Mouse (Mus musculus) liver, embryonic 12.5 days (tissue): ENCODE data around the gene Hal. TPM values are rescaled to one million over a fixed set of nuclear protein-coding genes. Genes with fewer than 3 reads are reported as not detected.

ENCODE experiments used
- ATAC-seq: fragments of 200-750 bp; cut with Nextera tagmentation; 2 replicates; pipeline ENCODE4 v1.8.0; 2017; ENCODE audit warnings: moderate number of reproducible peaks, mild to moderate bottlenecking, moderate library complexity
- H3K27ac ChIP-seq: fragments of 300-500 bp; sonication (generic); 2 replicates; pipeline ENCODE4 v1.5.1; 2016; ENCODE audit warnings: mild to moderate bottlenecking
- H3K27me3 ChIP-seq: fragments of 300-500 bp; sonication (generic); replicated peaks from 2 replicates; pipeline ENCODE4 v1.6.1; 2016; ENCODE audit warnings: mild to moderate bottlenecking, moderate library complexity
- H3K36me3 ChIP-seq: fragments of 300-500 bp; sonication (generic); 2 replicates; pipeline ENCODE4 v1.6.1; 2016; ENCODE audit warnings: mild to moderate bottlenecking, moderate library complexity
- H3K4me1 ChIP-seq: fragments of 300-500 bp; sonication (generic); 2 replicates; pipeline ENCODE4 v1.6.1; 2016
- H3K4me2 ChIP-seq: fragments of 300-500 bp; sonication (generic); 2 replicates; pipeline ENCODE4 v1.6.1; 2016; ENCODE audit warnings: mild to moderate bottlenecking, moderate library complexity
- H3K4me3 ChIP-seq: fragments of 300-500 bp; sonication (generic); 2 replicates; pipeline ENCODE4 v1.5.1; 2016; ENCODE audit warnings: mild to moderate bottlenecking, moderate library complexity
- H3K9ac ChIP-seq: fragments of 300-500 bp; sonication (generic); 2 replicates; pipeline ENCODE4 v1.6.1; 2016; ENCODE audit warnings: mild to moderate bottlenecking, moderate library complexity
- H3K9me3 ChIP-seq: fragments of 300-500 bp; sonication (generic); replicated peaks from 2 replicates; pipeline ENCODE4 v1.6.1; 2016; ENCODE audit warnings: mild to moderate bottlenecking, moderate library complexity
- WGBS: fragments of 180-500 bp; shearing (Covaris S2); methylation state at CpG from one replicate; pipeline ENCODE4 v1.1.7; 2016; ENCODE audit not compliant: insufficient replicate concordance; 5-methylcytosine and 5-hydroxymethylcytosine counted together
- polyA plus RNA-seq: library from polyadenylated mRNA; unstranded; fragments of >200 nt; fragmentation: Nextera tagmentation; extraction: Ambion mirVana; gene quantifications from 2 replicates; pipeline ENCODE4 v1.2.1, GENCODE M21; 2016

Hal gene
- polyA plus RNA-seq, 1 experiment from 2014 or later = 1.8 TPM

GRCm38 (mm10) chr10:93484511-93484910 is 4.1 kb upstream of the Hal start:
- Histone ChIP-seq H3K9ac (no peak overlapping the region), H3K4me1 (peaks cover 11% of the 10 kb centered on the region; the same call in 1 of the 2 replicates), H3K4me2 (no peak overlapping the region), H3K27me3 (no peaks in the 10 kb centered on the region), H3K4me3 (no peak overlapping the region), H3K9me3 (no peaks in the 10 kb centered on the region), H3K27ac (no peak overlapping the region), H3K36me3 (peaks cover 59% of the 10 kb centered on the region)
- ATAC-seq = no peak
- 77% methylated on average over 8 of the region's 8 CpGs for WGBS

DNA sequence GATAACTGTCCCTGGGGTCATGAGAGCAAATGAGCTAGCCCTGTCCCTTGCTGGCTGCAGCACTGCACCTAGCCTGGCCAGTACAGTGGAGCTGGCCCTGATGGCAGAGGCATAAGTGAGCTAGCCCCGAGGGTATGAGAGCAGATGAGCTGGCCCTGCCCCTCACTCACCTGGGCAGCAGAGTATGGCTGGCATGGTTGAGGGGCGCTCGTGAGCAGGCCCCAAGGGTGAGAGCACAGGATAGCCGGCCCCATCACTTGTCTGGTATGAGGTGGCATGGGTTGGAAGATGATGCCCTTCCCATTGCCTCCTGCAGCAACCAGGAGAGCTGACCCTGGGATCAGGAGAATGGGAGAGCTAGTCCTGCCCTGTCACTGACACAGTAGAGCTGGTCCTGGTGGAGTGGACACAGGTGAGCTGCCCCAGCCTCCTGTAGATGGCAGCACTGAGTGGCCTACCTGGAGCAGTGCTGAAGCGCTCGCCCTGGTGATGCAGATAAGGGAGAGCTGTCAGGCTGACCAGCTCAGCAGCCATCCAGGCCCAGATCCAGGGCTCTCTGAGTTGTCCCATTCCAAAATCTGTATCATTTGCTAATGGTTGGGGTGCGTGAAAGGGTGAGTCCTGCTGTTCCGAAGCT is 3.4 kb upstream of the Hal start:
- WGBS = 71% methylated on average over 8 of the region's 8 CpGs
- no peaks in the 10 kb centered on the region for H3K27me3 ChIP-seq
- H3K4me1 ChIP-seq = peaks cover 11% of the 10 kb centered on the region; the same call in 1 of the 2 replicates
- no peak overlapping the region for H3K4me2 ChIP-seq
- H3K9ac ChIP-seq = no peak overlapping the region
- ATAC-seq = peak; percentile 55
- H3K4me3 ChIP-seq = no peak overlapping the region
- no peaks in the 10 kb centered on the region for H3K9me3 ChIP-seq
- H3K27ac ChIP-seq = no peak overlapping the region
- H3K36me3 ChIP-seq = peaks cover 53% of the 10 kb centered on the region

- no peaks in the 10 kb centered on the region for H3K9me3 ChIP-seq
- no peak overlapping the region for H3K4me2 ChIP-seq
- H3K4me1 ChIP-seq = peaks cover 11% of the 10 kb centered on the region; the same call in 1 of the 2 replicates
- peaks cover 38% of the 10 kb centered on the region for H3K36me3 ChIP-seq
- H3K4me3 ChIP-seq = no peak overlapping the region
- WGBS = 25% methylated on average over 4 of the region's 4 CpGs
- no peak for ATAC-seq
- no peaks in the 10 kb centered on the region for H3K27me3 ChIP-seq
- no peak overlapping the region for H3K9ac ChIP-seq
- no peak overlapping the region for H3K27ac ChIP-seq
These were observed 1.9 kb upstream of the Hal start for GRCm38 (mm10) chr10:93486622-93487021.

DNA sequence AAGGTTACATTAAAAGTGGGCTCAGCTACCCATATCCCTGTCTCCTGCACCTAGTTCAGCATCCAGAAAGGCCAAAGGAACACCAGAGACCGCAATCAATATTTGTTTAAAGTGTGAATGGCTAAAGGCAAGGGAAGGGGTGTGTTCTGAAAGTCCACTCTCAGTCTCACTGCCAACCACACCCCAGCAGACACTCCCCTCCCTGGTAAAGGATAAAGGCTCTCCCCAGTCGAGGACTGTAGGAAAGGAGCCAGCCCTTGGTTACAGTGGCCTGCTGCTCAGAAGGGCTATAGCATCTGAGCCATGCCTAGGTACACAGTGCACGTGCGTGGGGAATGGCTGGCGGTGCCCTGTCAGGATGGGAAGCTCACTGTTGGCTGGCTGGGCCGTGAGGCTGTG is 259 bp downstream of the Hal start:
- H3K9me3 ChIP-seq = no peaks in the 10 kb centered on the region
- no peak overlapping the region for H3K4me3 ChIP-seq
- no peak overlapping the region for H3K27ac ChIP-seq
- no peak overlapping the region for H3K4me2 ChIP-seq
- peaks cover 16% of the 10 kb centered on the region for H3K36me3 ChIP-seq
- 60% methylated on average over 6 of the region's 6 CpGs for WGBS
- 0 out of 2 replicates have a peak, but pooled peaks have one; percentile 20 for ATAC-seq
- H3K4me1 ChIP-seq = peaks cover 11% of the 10 kb centered on the region; the same call in 1 of the 2 replicates
- H3K27me3 ChIP-seq = no peaks in the 10 kb centered on the region
- no peak overlapping the region for H3K9ac ChIP-seq

- WGBS = 45% methylated on average over 4 of the region's 4 CpGs
- peaks cover 11% of the 10 kb centered on the region; the same call in 1 of the 2 replicates for H3K4me1 ChIP-seq
- H3K4me3 ChIP-seq = no peak overlapping the region
- 0 out of 2 replicates have a peak, but pooled peaks cover 4% of the 10 kb centered on the region for H3K27me3 ChIP-seq
- no peak overlapping the region for H3K4me2 ChIP-seq
- H3K27ac ChIP-seq = no peak overlapping the region
- H3K9me3 ChIP-seq = no peaks in the 10 kb centered on the region
- H3K36me3 ChIP-seq = peaks cover 2% of the 10 kb centered on the region
- no peak overlapping the region for H3K9ac ChIP-seq
- no peak for ATAC-seq
These were observed 1.9 kb downstream of the Hal start for GRCm38 (mm10) chr10:93490451-93490850.

DNA sequence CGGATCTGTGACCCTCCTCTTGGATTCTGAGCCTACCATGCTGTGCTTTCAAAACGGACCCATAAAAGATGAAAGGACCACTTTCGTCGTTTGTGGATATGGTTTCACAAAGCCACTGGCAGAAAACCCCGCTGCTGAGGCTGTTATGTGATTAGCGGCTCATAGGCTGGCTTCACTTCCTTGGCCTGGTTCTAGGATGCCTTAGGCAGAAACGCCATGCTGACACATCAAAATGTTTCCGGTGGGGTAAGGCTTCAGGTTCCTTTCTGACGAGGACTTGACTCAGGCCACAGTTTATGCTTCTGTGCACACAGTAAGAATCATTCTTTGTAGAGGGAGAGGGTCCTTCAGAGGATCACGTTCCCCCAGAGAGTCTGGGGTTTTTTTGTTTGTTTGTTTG is 12.3 kb downstream of the Hal start:
- H3K4me2 ChIP-seq = no peak overlapping the region
- ATAC-seq = no peak

GRCm38 (mm10) chr10:93501346-93501745 is 12.8 kb downstream of the Hal start:
- 65% methylated on average over 10 of the region's 10 CpGs for WGBS
- no peak overlapping the region for H3K9ac ChIP-seq
- no peak for ATAC-seq
- no peaks in the 10 kb centered on the region for H3K9me3 ChIP-seq
- H3K4me1 ChIP-seq = no peaks in the 10 kb centered on the region
- no peak overlapping the region for H3K27ac ChIP-seq
- H3K4me2 ChIP-seq = no peak overlapping the region
- H3K27me3 ChIP-seq = no peaks in the 10 kb centered on the region
- no peak overlapping the region for H3K4me3 ChIP-seq
- no peaks in the 10 kb centered on the region for H3K36me3 ChIP-seq

More for the DNA sequence above, 12.3 kb downstream of the Hal start:
- H3K9me3 ChIP-seq = no peaks in the 10 kb centered on the region
- no peak overlapping the region for H3K9ac ChIP-seq
- no peaks in the 10 kb centered on the region for H3K36me3 ChIP-seq
- 51% methylated on average over 10 of the region's 10 CpGs for WGBS
- no peaks in the 10 kb centered on the region for H3K4me1 ChIP-seq
- no peaks in the 10 kb centered on the region for H3K27me3 ChIP-seq
- no peak overlapping the region for H3K27ac ChIP-seq
- no peak overlapping the region for H3K4me3 ChIP-seq

DNA sequence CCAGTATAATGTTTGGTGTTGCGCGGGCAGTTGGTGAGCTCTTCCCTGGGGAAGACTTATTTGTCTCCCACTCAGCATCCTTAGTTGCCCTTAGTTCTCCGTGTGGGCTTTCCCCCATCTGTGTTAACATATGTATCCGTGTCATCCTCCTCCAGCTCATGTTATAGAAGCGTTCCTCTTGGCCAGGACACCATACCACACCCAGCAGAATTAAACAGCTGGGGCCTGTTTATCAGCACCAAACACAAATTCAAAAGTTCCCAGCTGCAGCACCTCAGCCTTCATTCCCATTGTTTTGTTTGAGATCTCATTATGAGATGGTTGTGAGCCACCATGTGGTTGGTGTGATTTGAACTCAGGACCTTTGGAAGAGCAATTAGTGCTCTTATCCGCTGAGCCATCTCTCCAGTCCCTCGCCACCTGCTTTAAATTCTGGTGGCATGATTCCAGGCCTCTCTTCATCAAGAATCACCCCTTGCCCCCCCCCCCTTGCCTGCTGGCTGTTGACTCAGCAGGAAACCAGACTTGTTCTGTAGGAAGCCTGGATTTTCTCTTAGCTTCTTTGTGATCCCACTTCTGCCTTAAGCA is 19.9 kb downstream of the Hal start:
- ATAC-seq = no peak
- Histone ChIP-seq H3K4me2 (no peak overlapping the region), H3K36me3 (no peaks in the 10 kb centered on the region), H3K9ac (no peak overlapping the region), H3K9me3 (no peaks in the 10 kb centered on the region), H3K4me3 (no peak overlapping the region), H3K27ac (no peak overlapping the region), H3K4me1 (no peaks in the 10 kb centered on the region), H3K27me3 (no peaks in the 10 kb centered on the region)
- 74% methylated on average over 7 of the region's 7 CpGs for WGBS

DNA sequence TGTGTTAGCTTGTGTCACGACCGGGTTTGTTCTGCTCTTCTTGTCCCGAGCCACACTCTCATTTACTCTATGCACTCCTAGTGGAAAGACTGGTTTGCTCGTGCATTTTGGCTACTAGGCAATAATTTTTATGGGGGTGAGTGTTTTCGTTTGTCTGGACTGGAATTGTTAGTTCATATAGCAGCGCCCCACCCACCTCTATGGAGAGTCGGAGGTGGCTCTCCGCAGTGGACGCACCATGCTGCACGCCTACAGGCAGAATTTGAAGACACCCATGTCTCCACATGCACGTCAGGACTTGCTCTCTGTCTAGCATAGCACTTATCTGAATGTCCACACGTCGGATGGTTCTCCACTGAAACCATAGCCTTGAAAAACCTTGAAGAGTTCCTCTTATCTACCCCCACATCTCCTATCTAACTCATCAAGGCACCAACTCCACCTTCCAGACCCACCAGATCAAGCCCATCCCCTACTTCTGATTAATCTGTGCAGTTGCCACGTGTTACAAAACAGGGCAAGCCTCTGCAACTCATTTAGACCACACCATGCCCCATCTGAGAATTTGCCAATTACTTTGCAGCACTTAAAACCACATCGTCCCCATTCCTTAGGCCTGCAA is 21.1 kb downstream of the Hal start:
- no peaks in the 10 kb centered on the region for H3K9me3 ChIP-seq
- no peak overlapping the region for H3K4me3 ChIP-seq
- ATAC-seq = no peak
- H3K4me1 ChIP-seq = no peaks in the 10 kb centered on the region
- no peak overlapping the region for H3K4me2 ChIP-seq
- no peaks in the 10 kb centered on the region for H3K27me3 ChIP-seq
- H3K27ac ChIP-seq = no peak overlapping the region
- H3K9ac ChIP-seq = no peak overlapping the region
- no peaks in the 10 kb centered on the region for H3K36me3 ChIP-seq
- WGBS = 73% methylated on average over 15 of the region's 15 CpGs

DNA sequence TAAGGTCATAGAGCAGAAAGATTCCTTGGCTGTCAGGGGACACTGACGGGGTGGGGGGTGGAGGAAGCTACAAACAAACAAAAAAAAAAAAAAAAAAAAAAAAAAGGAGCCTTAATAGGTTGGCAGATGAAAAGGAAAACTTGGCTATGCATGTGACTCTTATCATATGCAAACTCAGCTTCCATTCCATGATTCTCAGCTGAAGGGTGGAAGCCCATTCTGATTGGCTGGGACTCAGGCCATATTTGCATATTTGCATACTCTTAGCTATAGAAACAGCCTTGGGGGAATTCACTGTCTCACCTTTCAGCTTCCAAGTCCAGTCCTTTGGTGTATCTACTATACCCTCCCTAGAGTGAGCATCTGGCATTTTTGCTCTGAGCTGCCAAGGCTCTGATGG is 26.9 kb downstream of the Hal start:
- no peak overlapping the region for H3K4me3 ChIP-seq
- WGBS = 16% methylated on average over 1 of the region's 1 CpGs
- no peaks in the 10 kb centered on the region for H3K4me1 ChIP-seq
- H3K36me3 ChIP-seq = no peaks in the 10 kb centered on the region
- no peak overlapping the region for H3K9ac ChIP-seq
- no peaks in the 10 kb centered on the region for H3K9me3 ChIP-seq
- no peak overlapping the region for H3K27ac ChIP-seq
- no peak overlapping the region for H3K4me2 ChIP-seq
- no peaks in the 10 kb centered on the region for H3K27me3 ChIP-seq
- ATAC-seq = no peak

- H3K9ac ChIP-seq = no peak overlapping the region
- H3K36me3 ChIP-seq = no peaks in the 10 kb centered on the region
- 70% methylated on average over 12 of the region's 12 CpGs for WGBS
- 0 out of 2 replicates have a peak overlapping the region, but pooled peaks have one; percentile 45 for H3K27ac ChIP-seq
- no peak for ATAC-seq
- H3K9me3 ChIP-seq = no peaks in the 10 kb centered on the region
- H3K4me2 ChIP-seq = no peak overlapping the region
- no peak overlapping the region for H3K4me3 ChIP-seq
- no peaks in the 10 kb centered on the region for H3K27me3 ChIP-seq
- no peaks in the 10 kb centered on the region for H3K4me1 ChIP-seq
These were observed 27.4 kb downstream of the Hal start for GRCm38 (mm10) chr10:93515927-93516326.

GRCm38 (mm10) chr10:93517754-93518153 is 29.2 kb downstream of the Hal start:
- Histone ChIP-seq H3K27me3 (no peaks in the 10 kb centered on the region; the same call in 1 of the 2 replicates), H3K4me2 (no peak overlapping the region), H3K9ac (no peak overlapping the region), H3K9me3 (no peaks in the 10 kb centered on the region), H3K4me1 (no peaks in the 10 kb centered on the region), H3K4me3 (no peak overlapping the region), H3K27ac (no peak overlapping the region), H3K36me3 (no peaks in the 10 kb centered on the region)
- ATAC-seq = peak; percentile 76
- WGBS = 40% methylated on average over 4 of the region's 4 CpGs
